Comparison of ENCODE assay signal across 7 mouse cellular contexts in genomic region chr4:40268204-40268813, GRCm38 (mm10). TPM values are rescaled to one million over a fixed set of nuclear protein-coding genes. Genes with fewer than 3 reads are reported as not detected.
DNase-seq lines count a peak whose midpoint lies in the region; ATAC-seq and TF ChIP-seq lines count a peak whose summit lies in the region.

No protein-coding gene starts in this region.

- intact Hi-C loops in left cerebral cortex, postnatal 4 days (cut with DNase I), result no loop called here

- peak overlapping the region; percentile 99 for H3K27ac ChIP-seq in intestine, postnatal 0 days (ENCODE audit: low read depth, low read length)
- H3K27ac ChIP-seq in midbrain, embryonic 12.5 days (replicated peaks), result peak overlapping the region; percentile 94
- peak overlapping the region; percentile 92 for H3K27ac ChIP-seq in small intestine, adult 2 months (ENCODE audit: insufficient read depth, low read depth, low read length)

- H3K4me3 ChIP-seq in intestine, postnatal 0 days (ENCODE audit: low read depth, low read length), result peak overlapping the region; percentile 81
- H3K4me3 ChIP-seq in midbrain, embryonic 12.5 days, result peak overlapping the region; percentile 78
- H3K4me3 ChIP-seq in small intestine, adult 2 months (ENCODE audit: low read depth, low read length), result peak overlapping the region; percentile 76

- peaks cover 9% of the 10 kb centered on the region; the same call in 1 of the 2 replicates for H3K36me3 ChIP-seq in intestine, postnatal 0 days (ENCODE audit: control insufficient read depth, insufficient read depth)
- H3K36me3 ChIP-seq in midbrain, embryonic 12.5 days, result peaks cover 30% of the 10 kb centered on the region; the same call in 1 of the 2 replicates
- H3K36me3 ChIP-seq in small intestine, adult 2 months (ENCODE audit: control insufficient read depth, insufficient read depth, low read length), result 0 out of 2 replicates have a peak, but pooled peaks cover 9% of the 10 kb centered on the region

- ATAC-seq in intestine, postnatal 0 days, result peak; percentile 44
- peak; percentile 84 for ATAC-seq in midbrain, embryonic 12.5 days (ENCODE audit: low FRiP score, low read depth)

- H3K9ac ChIP-seq in intestine, postnatal 0 days (ENCODE audit: low read depth, low read length), result peak overlapping the region; percentile 65
- H3K9ac ChIP-seq in midbrain, embryonic 12.5 days (replicated peaks), result peak overlapping the region; percentile 77

- H3K27me3 ChIP-seq in intestine, postnatal 0 days (replicated peaks; ENCODE audit: control insufficient read depth, insufficient read depth, low read length), result no peaks in the 10 kb centered on the region
- no peaks in the 10 kb centered on the region for H3K27me3 ChIP-seq in midbrain, embryonic 12.5 days
- no peaks in the 10 kb centered on the region for H3K27me3 ChIP-seq in small intestine, adult 2 months (ENCODE audit: control insufficient read depth, insufficient read depth, low read length)

- TF ChIP-seq CTCF in intestine, postnatal 0 days (IDR thresholded peaks at IDR 0.05; ENCODE audit: low read depth), result peak; percentile 67
- peak; percentile 35; the same call in 1 of the 2 replicates for TF ChIP-seq CTCF in small intestine, adult 2 months (IDR thresholded peaks at IDR 0.05; ENCODE audit: extremely low read depth, insufficient read length, insufficient replicate concordance, low read depth, low read length)

- peak; percentile 95 for DNase-seq in adrenal gland, adult 2 months
- DNase-seq in embryo, embryonic 11.5 days (ENCODE audit: low read depth, low spot score), result peak; percentile 88
- DNase-seq in gastrocnemius, postnatal 4 days (ENCODE audit: low spot score in 2 of 2), result peak; percentile 86 to 93
- DNase-seq in left cerebral cortex, postnatal 4 days, result peak; percentile 96

- H3K9me3 ChIP-seq in intestine, postnatal 0 days (ENCODE audit: control insufficient read depth), result no peaks in the 10 kb centered on the region
- H3K9me3 ChIP-seq in midbrain, embryonic 12.5 days, result no peaks in the 10 kb centered on the region

- WGBS in intestine, postnatal 0 days, result under 1% methylated on average over 38 of the region's 50 CpGs
- under 1% methylated on average over 43 of the region's 50 CpGs for WGBS in midbrain, embryonic 12.5 days
- WGBS in small intestine, adult 2 months, result under 1% methylated on average over 50 of the region's 50 CpGs

- peak overlapping the region; percentile 87 for H3K4me2 ChIP-seq in intestine, postnatal 0 days (replicated peaks; ENCODE audit: low read depth)
- peak overlapping the region; percentile 78 for H3K4me2 ChIP-seq in midbrain, embryonic 12.5 days (replicated peaks)

- no peak; the same call in 1 of the 2 replicates for TF ChIP-seq POLR2A in small intestine, adult 2 months (IDR thresholded peaks at IDR 0.05; ENCODE audit: low read depth, low read length)

- no peaks in the 10 kb centered on the region for H3K4me1 ChIP-seq in intestine, postnatal 0 days (replicated peaks; ENCODE audit: control insufficient read depth, insufficient read depth, low read length)
- peaks cover 19% of the 10 kb centered on the region for H3K4me1 ChIP-seq in midbrain, embryonic 12.5 days
- no peaks in the 10 kb centered on the region for H3K4me1 ChIP-seq in small intestine, adult 2 months (ENCODE audit: control insufficient read depth, insufficient read depth, insufficient read length, low read length)

RNA-seq across cellular contexts. Expression of gene Smim27, which starts 1.1 kb away (rescaled TPM):
- 10 to 100 TPM; 52.9 to 54.7 TPM for total RNA-seq in adrenal gland, adult 2 months (2021)
- polyA plus RNA-seq in adrenal gland, adult 2 months (2012; rRNA removed), result 23.2 and 33.7 TPM in 2 replicates
- total RNA-seq in gastrocnemius, postnatal 4 days (2021), result 10 to 100 TPM; 32.9 to 44.3 TPM
- polyA plus RNA-seq in intestine, postnatal 0 days (2015; fragmentation: Nextera tagmentation; extraction: Ambion mirVana), result 35.4 and 42.9 TPM in 2 replicates
- total RNA-seq in left cerebral cortex, postnatal 4 days (2021), result 10 to 100 TPM in 1 of 2 experiments, 1 to 10 TPM in 1; 9.0 to 19.4 TPM
- polyA plus RNA-seq in midbrain, embryonic 12.5 days (2016; fragmentation: Nextera tagmentation; extraction: Ambion mirVana), result 30.8 and 34.2 TPM in 2 replicates
- polyA plus RNA-seq in small intestine, adult 2 months (2012; rRNA removed), result 7.8 and 17.5 TPM in 2 replicates

RNA-seq across cellular contexts. Expression of gene Topors, which starts 1.3 kb away (rescaled TPM):
- 10 to 100 TPM; 26.0 to 29.8 TPM for total RNA-seq in adrenal gland, adult 2 months (2021)
- polyA plus RNA-seq in adrenal gland, adult 2 months (2012; rRNA removed), result 4.0 and 4.1 TPM in 2 replicates
- 10 to 100 TPM; 20.4 to 21.4 TPM for total RNA-seq in gastrocnemius, postnatal 4 days (2021)
- polyA plus RNA-seq in intestine, postnatal 0 days (2015; fragmentation: Nextera tagmentation; extraction: Ambion mirVana), result 18.3 and 19.8 TPM in 2 replicates
- 10 to 100 TPM; 22.3 to 24.3 TPM for total RNA-seq in left cerebral cortex, postnatal 4 days (2021)
- polyA plus RNA-seq in midbrain, embryonic 12.5 days (2016; fragmentation: Nextera tagmentation; extraction: Ambion mirVana), result 50.2 and 51.1 TPM in 2 replicates
- polyA plus RNA-seq in small intestine, adult 2 months (2012; rRNA removed), result 1.1 and 1.5 TPM in 2 replicates

RNA-seq across cellular contexts. Expression of gene Ndufb6, which starts 10.9 kb away (rescaled TPM):
- 100 to 1,000 TPM; 173 to 335 TPM for total RNA-seq in adrenal gland, adult 2 months (2021)
- 50.3 and 55.2 TPM in 2 replicates for polyA plus RNA-seq in adrenal gland, adult 2 months (2012; rRNA removed)
- 100 to 1,000 TPM; 180 to 187 TPM for total RNA-seq in gastrocnemius, postnatal 4 days (2021)
- polyA plus RNA-seq in intestine, postnatal 0 days (2015; fragmentation: Nextera tagmentation; extraction: Ambion mirVana), result 370 and 403 TPM in 2 replicates
- total RNA-seq in left cerebral cortex, postnatal 4 days (2021), result 100 to 1,000 TPM; 159 to 164 TPM
- 252 and 265 TPM in 2 replicates for polyA plus RNA-seq in midbrain, embryonic 12.5 days (2016; fragmentation: Nextera tagmentation; extraction: Ambion mirVana)
- polyA plus RNA-seq in small intestine, adult 2 months (2012; rRNA removed), result 69.4 and 70.1 TPM in 2 replicates

RNA-seq across cellular contexts. Expression of gene Ddx58, which starts 28.7 kb away (rescaled TPM):
- 10 to 100 TPM; 25.2 to 30.3 TPM for total RNA-seq in adrenal gland, adult 2 months (2021)
- 9.7 and 13.3 TPM in 2 replicates for polyA plus RNA-seq in adrenal gland, adult 2 months (2012; rRNA removed)
- total RNA-seq in gastrocnemius, postnatal 4 days (2021), result 1 to 10 TPM; 7.4 to 8.7 TPM
- 18.0 and 19.3 TPM in 2 replicates for polyA plus RNA-seq in intestine, postnatal 0 days (2015; fragmentation: Nextera tagmentation; extraction: Ambion mirVana)
- total RNA-seq in left cerebral cortex, postnatal 4 days (2021), result 1 to 10 TPM; 3.3 to 4.0 TPM
- 3.4 and 5.7 TPM in 2 replicates for polyA plus RNA-seq in midbrain, embryonic 12.5 days (2016; fragmentation: Nextera tagmentation; extraction: Ambion mirVana)
- polyA plus RNA-seq in small intestine, adult 2 months (2012; rRNA removed), result 8.1 and 19.9 TPM in 2 replicates

Comparison
In these comparisons a context has a peak if more than half of its experiments do, and no peak if none do; other contexts are left out.
1. Peak in every context shown above with its lines: DNase-seq, ATAC-seq, H3K4me3 ChIP-seq and H3K27ac ChIP-seq.